Mouse (Mus musculus): ENCODE results near the gene Cntfr. TPM values are rescaled to one million over a fixed set of nuclear protein-coding genes. Genes with fewer than 3 reads are reported as not detected.

The Cntfr gene
- total RNA-seq, 4 experiments from 2014 or later = 41.4 to 50.9 (median 48.4) TPM

DNA sequence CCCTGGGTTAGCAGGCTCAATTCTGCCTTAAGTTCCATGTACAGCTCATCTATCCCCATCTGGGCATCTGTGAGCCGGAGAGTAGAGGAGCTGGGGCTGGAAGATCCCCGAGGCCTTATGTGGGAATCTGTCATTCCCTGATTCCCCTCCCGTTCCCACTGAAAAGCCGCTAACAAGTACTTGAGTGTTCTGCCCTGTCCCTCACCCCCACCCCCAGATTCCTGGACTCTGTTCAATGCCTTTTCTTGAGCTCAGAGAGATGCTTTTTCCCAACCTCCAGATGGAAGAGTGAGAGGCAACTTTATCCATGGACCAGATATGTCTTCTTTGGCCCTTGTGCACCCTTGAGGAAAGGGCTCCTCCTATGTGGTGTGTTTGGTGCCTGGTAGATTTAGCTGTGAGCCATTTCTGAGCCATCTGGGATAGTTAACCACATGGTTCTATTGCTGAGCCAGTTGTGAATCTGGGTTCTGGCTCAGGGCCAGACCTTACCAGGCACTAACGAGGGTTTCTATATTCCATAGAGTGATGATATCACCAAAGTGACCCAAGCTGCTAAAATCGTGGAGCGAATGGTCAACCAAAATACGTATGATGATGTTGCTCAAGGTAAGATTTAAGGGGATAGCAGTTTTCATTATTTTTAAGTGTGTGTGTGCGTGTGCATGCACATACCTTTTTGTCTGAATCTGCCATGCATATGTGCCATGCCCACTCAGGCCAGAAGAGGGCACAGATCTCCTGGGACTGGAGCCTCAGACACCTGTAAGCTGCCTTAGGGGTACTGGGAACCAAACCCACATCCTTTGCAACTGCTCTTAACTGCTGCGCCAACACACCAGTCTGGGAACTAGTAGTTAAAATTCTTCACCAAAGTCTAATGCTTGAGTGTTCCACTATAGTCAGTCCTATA is 87.0 kb downstream of the Cntfr start:
- DNase-seq = no peak

Other genes starting within 250 kb of the Cntfr start
- gene Kif24, start 232.2 kb downstream of the Cntfr start, total RNA-seq (2022) = 1 to 10 TPM; 1.5 to 3.2 (median 2.0) TPM
- gene Nudt2, start 231.9 kb downstream of the Cntfr start, total RNA-seq (2022) = 10 to 100 TPM; 28.0 to 34.1 (median 32.0) TPM
- gene AI464131, start 194.0 kb downstream of the Cntfr start, total RNA-seq (2022) = 10 to 100 TPM in 3 of 4 experiments, 1 to 10 TPM in 1; 9.1 to 13.8 (median 10.6) TPM
- under 1 TPM in 2 of 4 experiments, not detected in 2; 0.38 to 0.68 TPM for gene 1110017D15Rik, start 179.8 kb downstream of the Cntfr start, total RNA-seq (2022)
- gene Fam219a, start 127.6 kb downstream of the Cntfr start, total RNA-seq (2022) = 10 to 100 TPM; 21.1 to 33.4 (median 27.0) TPM
- gene Dnaic1, start 127.3 kb downstream of the Cntfr start, total RNA-seq (2022) = under 1 TPM in 3 of 4 experiments, not detected in 1; 0.49 to 0.94 (median 0.86) TPM
- gene Enho, start 56.8 kb downstream of the Cntfr start, total RNA-seq (2022) = 1 to 10 TPM; 3.8 to 5.6 (median 4.9) TPM
- gene Il11ra1, start 2.9 kb upstream of the Cntfr start, total RNA-seq (2022) = 100 to 1,000 TPM in 2 of 4 experiments, 10 to 100 TPM in 2; 81.8 to 130 (median 112) TPM
- gene Rpp25l, start 16.4 kb upstream of the Cntfr start, total RNA-seq (2022) = 10 to 100 TPM; 35.0 to 44.4 (median 41.8) TPM
- gene Dctn3, start 26.1 kb upstream of the Cntfr start, total RNA-seq (2022) = 100 to 1,000 TPM; 113 to 133 (median 119) TPM
- not detected for gene Arid3c, start 34.1 kb upstream of the Cntfr start, total RNA-seq (2022)
- 10 to 100 TPM; 40.1 to 62.7 (median 51.0) TPM for gene Galt, start 58.1 kb upstream of the Cntfr start, total RNA-seq (2022)
- 10 to 100 TPM; 74.2 to 81.7 (median 78.8) TPM for gene Sigmar1, start 59.1 kb upstream of the Cntfr start, total RNA-seq (2022)
- 10 to 100 TPM; 37.6 to 56.9 (median 50.7) TPM for gene Ccl27a, start 77.2 kb upstream of the Cntfr start, total RNA-seq (2022)
- not detected for gene Gm21541, start 206.5 kb upstream of the Cntfr start, total RNA-seq (2022)
- gene Gm20878, start 244.5 kb upstream of the Cntfr start, total RNA-seq (2022) = 10 to 100 TPM in 2 of 4 experiments, 1 to 10 TPM in 2; 4.7 to 16.7 (median 10.7) TPM

Data from adrenal gland, adult 8-10 months (tissue).